8 mouse cellular contexts compared by ENCODE assay signal in genomic region chr13:78024683-78025294, GRCm38 (mm10). TPM values are rescaled to one million over a fixed set of nuclear protein-coding genes. Genes with fewer than 3 reads are reported as not detected.
DNase-seq lines count a peak whose midpoint lies in the region; ATAC-seq lines count a peak whose summit lies in the region.

Pou5f2 (plus strand) TSS chr13:78024902.

- no peak for ATAC-seq in midbrain, embryonic 16.5 days
- 0 out of 2 replicates have a peak, but pooled peaks have one; percentile 24 for ATAC-seq in forebrain, embryonic 13.5 days

- H3K36me3 ChIP-seq in midbrain, embryonic 10.5 days = 0 out of 2 replicates have a peak, but pooled peaks cover 6% of the 10 kb centered on the region
- H3K36me3 ChIP-seq in midbrain, embryonic 16.5 days (ENCODE audit: control insufficient read depth, insufficient read depth, low read length) = 0 out of 2 replicates have a peak, but pooled peaks cover 2% of the 10 kb centered on the region
- H3K36me3 ChIP-seq in forebrain, embryonic 13.5 days (ENCODE audit: poor library complexity, severe bottlenecking) = no peaks in the 10 kb centered on the region

- no peak within 1 kb of the TSS for H3K4me3 ChIP-seq in midbrain, embryonic 10.5 days
- H3K4me3 ChIP-seq in midbrain, embryonic 16.5 days (ENCODE audit: low read depth, low read length) = no peak within 1 kb of the TSS
- no peak within 1 kb of the TSS for H3K4me3 ChIP-seq in forebrain, embryonic 13.5 days

- no peak within 1 kb of the TSS; the same call in 1 of the 2 replicates for H3K27ac ChIP-seq in midbrain, embryonic 10.5 days (replicated peaks)
- no peak within 1 kb of the TSS for H3K27ac ChIP-seq in midbrain, embryonic 16.5 days (ENCODE audit: low read length)
- no peak within 1 kb of the TSS for H3K27ac ChIP-seq in forebrain, embryonic 13.5 days

- H3K4me1 ChIP-seq in midbrain, embryonic 10.5 days = peaks cover 3% of the 10 kb centered on the region; the same call in 1 of the 2 replicates
- no peaks in the 10 kb centered on the region for H3K4me1 ChIP-seq in midbrain, embryonic 16.5 days (ENCODE audit: control insufficient read depth, insufficient read depth, low read length)
- H3K4me1 ChIP-seq in forebrain, embryonic 13.5 days = no peaks in the 10 kb centered on the region

- WGBS in midbrain, embryonic 10.5 days = 59% methylated on average over 15 of the region's 15 CpGs
- 57% methylated on average over 15 of the region's 15 CpGs for WGBS in midbrain, embryonic 16.5 days
- 61% methylated on average over 15 of the region's 15 CpGs for WGBS in forebrain, embryonic 13.5 days

- H3K9me3 ChIP-seq in midbrain, embryonic 10.5 days (replicated peaks) = no peaks in the 10 kb centered on the region
- H3K9me3 ChIP-seq in midbrain, embryonic 16.5 days (replicated peaks; ENCODE audit: control insufficient read depth, low read length, poor library complexity, severe bottlenecking) = no peaks in the 10 kb centered on the region
- H3K9me3 ChIP-seq in forebrain, embryonic 13.5 days (replicated peaks) = no peaks in the 10 kb centered on the region

- H3K4me2 ChIP-seq in midbrain, embryonic 16.5 days (ENCODE audit: low read length) = no peak within 1 kb of the TSS
- no peak within 1 kb of the TSS for H3K4me2 ChIP-seq in forebrain, embryonic 13.5 days

- no peak within 1 kb of the TSS for H3K9ac ChIP-seq in midbrain, embryonic 16.5 days (ENCODE audit: low read depth, low read length)
- H3K9ac ChIP-seq in forebrain, embryonic 13.5 days = no peak within 1 kb of the TSS

- no peaks in the 10 kb centered on the region for H3K27me3 ChIP-seq in midbrain, embryonic 10.5 days (ENCODE audit: low read depth, poor library complexity, severe bottlenecking)
- H3K27me3 ChIP-seq in midbrain, embryonic 16.5 days (ENCODE audit: control insufficient read depth, insufficient read depth, low read depth, low read length) = no peaks in the 10 kb centered on the region
- no peaks in the 10 kb centered on the region for H3K27me3 ChIP-seq in forebrain, embryonic 13.5 days

- peak; percentile 6 for DNase-seq in cerebellum, adult 11 months
- no peak for DNase-seq in cerebellum, adult 8-10 months
- peak; percentile 38 for DNase-seq in midbrain, embryonic 10.5 days (ENCODE audit: low spot score)
- peak; percentile 23 for DNase-seq in retina, postnatal 1 day
- no peak for DNase-seq in urinary bladder, postnatal 10 days (ENCODE audit: low spot score)
- no peak for DNase-seq in urinary bladder, adult 2 months (ENCODE audit: low spot score)

RNA-seq across cellular contexts. Expression of gene Pou5f2, which starts in this region (rescaled TPM):
- 1.1 and 1.4 TPM in 2 replicates for polyA plus RNA-seq in midbrain, embryonic 10.5 days (2016; fragmentation: Nextera tagmentation; extraction: Ambion mirVana)
- 0.39 and 1.2 TPM in 2 replicates for polyA plus RNA-seq in midbrain, embryonic 16.5 days (2015; fragmentation: Nextera tagmentation; extraction: Ambion mirVana)
- 2.1 and 2.4 TPM in 2 replicates for polyA plus RNA-seq in forebrain, embryonic 13.5 days (2015; fragmentation: Nextera tagmentation; extraction: Ambion mirVana)
- polyA plus RNA-seq in urinary bladder, adult 2 months (2012; rRNA removed) = 0.19 and 0.57 TPM in 2 replicates

Comparison
In these comparisons a context has a peak if more than half of its experiments do, and no peak if none do; other contexts are left out.
1. DNase-seq: peak in cerebellum, adult 11 months (single experiment), midbrain, embryonic 10.5 days (single experiment) and retina, postnatal 1 day (single experiment); none in cerebellum, adult 8-10 months (single experiment), urinary bladder, postnatal 10 days (single experiment) and urinary bladder, adult 2 months (single experiment).